Mouse (Mus musculus) liver, embryonic 14.5 days (tissue): Measurements from ENCODE around the gene Cd244a. TPM values are rescaled to one million over a fixed set of nuclear protein-coding genes. Genes with fewer than 3 reads are reported as not detected.

Source experiments
- ATAC-seq: fragments of 200-750 bp; cut with Nextera tagmentation; 2 replicates; pipeline ENCODE4 v1.8.0; 2017; ENCODE audit warnings: moderate number of reproducible peaks, mild to moderate bottlenecking, moderate library complexity; ENCODE audit not compliant: insufficient read depth
- DNase-seq, 3 experiments: peaks; one replicate each; pipeline ENCODE4 v3.0.0-alpha.2; 2012 to 2013; ENCODE audit warnings: low read depth in 3 of 3, low spot score in 3 of 3
- H3K27ac ChIP-seq: fragments of 300-500 bp; sonication (generic); 2 replicates; pipeline ENCODE4 v1.5.1; 2014; ENCODE audit warnings: moderate library complexity, mild to moderate bottlenecking, control low read depth, inconsistent platforms
- H3K27me3 ChIP-seq: fragments of 300-500 bp; sonication (generic); 2 replicates; pipeline ENCODE4 v1.6.1; 2014; ENCODE audit warnings: mild to moderate bottlenecking, low read length, moderate library complexity; ENCODE audit not compliant: control insufficient read depth, insufficient read depth
- H3K36me3 ChIP-seq: fragments of 300-500 bp; sonication (generic); replicated peaks from 2 replicates; pipeline ENCODE4 v1.6.1; 2014; ENCODE audit warnings: low read depth; ENCODE audit not compliant: control insufficient read depth, insufficient read depth
- H3K4me1 ChIP-seq, 2 experiments: fragments of 200-500 bp in 1 of 2; fragments of 300-500 bp in 1 of 2; sonication (generic) in 1 of 2; replicated peaks; 2 replicates each; pipeline ENCODE4 v1.6.1; 2012 to 2014; ENCODE audit warnings: antibody characterized with exemption in 1 of 2, inconsistent platforms in 1 of 2, low read length in 1 of 2; ENCODE audit not compliant: control insufficient read depth in 2 of 2, insufficient read depth in 2 of 2
- H3K4me2 ChIP-seq: fragments of 300-500 bp; sonication (generic); 2 replicates; pipeline ENCODE4 v1.6.1; 2014; ENCODE audit warnings: low read depth, mild to moderate bottlenecking, control low read depth, moderate library complexity
- H3K4me3 ChIP-seq, 2 experiments: fragments of 200-500 bp in 1 of 2; fragments of 300-500 bp in 1 of 2; sonication (generic) in 1 of 2; 2 replicates each; pipeline ENCODE4 v1.5.1; 2012 to 2014; ENCODE audit warnings: low read depth in 2 of 2, low read length in 2 of 2, mild to moderate bottlenecking in 2 of 2, control low read depth in 1 of 2, inconsistent platforms in 1 of 2, moderate library complexity in 1 of 2; ENCODE audit not compliant: insufficient read depth in 1 of 2
- H3K9ac ChIP-seq: fragments of 300-500 bp; sonication (generic); replicated peaks from 2 replicates; pipeline ENCODE4 v1.6.1; 2014; ENCODE audit warnings: mild to moderate bottlenecking, control low read depth, moderate library complexity
- H3K9me3 ChIP-seq: fragments of 300-500 bp; sonication (generic); 2 replicates; pipeline ENCODE4 v1.6.1; 2016; ENCODE audit warnings: low read length, mixed read lengths; ENCODE audit not compliant: control insufficient read depth
- CTCF ChIP-seq: IDR thresholded peaks from 2 replicates; pipeline ENCODE4 v1.5.1; 2016; ENCODE audit warnings: antibody characterized with exemption, low read depth, control low read depth
- EP300 ChIP-seq: IDR thresholded peaks from 2 replicates; pipeline ENCODE4 v1.6.1; 2016; ENCODE audit warnings: antibody characterized with exemption, low read depth
- WGBS: fragments of 180-500 bp; shearing (Covaris S2); extraction: QIAGEN DNeasy Blood & Tissue Kit; methylation state at CpG from one replicate; pipeline ENCODE4 v1.1.7; 2014; ENCODE audit not compliant: insufficient replicate concordance; 5-methylcytosine and 5-hydroxymethylcytosine counted together
- polyA plus RNA-seq, 2 experiments: library from polyadenylated mRNA; depleted of rRNA in 1 of 2; stranded (reverse) in 1 of 2; unstranded in 1 of 2; fragments of >200 nt; fragmentation: Nextera tagmentation in 1 of 2; extraction: Ambion mirVana in 1 of 2; gene quantifications; 2 replicates each; pipeline versions ENCODE4 v1.2.1 to v1.2.3; 2012 to 2014

Gene Cd244a
- polyA plus RNA-seq, 2 experiments = 0.12 to 0.22 TPM

- 27% methylated on average over 7 of the region's 7 CpGs for WGBS
- DNase-seq (no peak), ATAC-seq (no peak)
- no peak overlapping the region for H3K4me3 ChIP-seq
- H3K4me1 ChIP-seq = 0 out of 4 replicates have a peak, but pooled peaks cover 0 to 5% of the 10 kb centered on the region in 2 experiments
- H3K4me2 ChIP-seq = no peak overlapping the region
- H3K27ac ChIP-seq = no peak overlapping the region
- H3K27me3 ChIP-seq = no peaks in the 10 kb centered on the region
- TF ChIP-seq EP300 = no peak
- TF ChIP-seq CTCF = no peak
- no peaks in the 10 kb centered on the region for H3K9me3 ChIP-seq
- no peaks in the 10 kb centered on the region for H3K36me3 ChIP-seq
- H3K9ac ChIP-seq = no peak overlapping the region
Measured at GRCm38 (mm10) chr1:171551326-171551725, 7.7 kb upstream of the Cd244a start.

- WGBS = 55% methylated on average over 2 of the region's 2 CpGs
- no peaks in the 10 kb centered on the region for H3K9me3 ChIP-seq
- H3K27me3 ChIP-seq = no peaks in the 10 kb centered on the region
- 0 out of 4 replicates have a peak, but pooled peaks cover 0 to 5% of the 10 kb centered on the region in 2 experiments for H3K4me1 ChIP-seq
- no peak for DNase-seq
- H3K4me2 ChIP-seq = no peak overlapping the region
- H3K9ac ChIP-seq = no peak overlapping the region
- H3K27ac ChIP-seq = no peak overlapping the region
- H3K4me3 ChIP-seq = no peak overlapping the region
- no peaks in the 10 kb centered on the region for H3K36me3 ChIP-seq
- TF ChIP-seq CTCF (no peak), EP300 (no peak)
- ATAC-seq = no peak
Measured at GRCm38 (mm10) chr1:171552230-171552629, 6.8 kb upstream of the Cd244a start.

DNA sequence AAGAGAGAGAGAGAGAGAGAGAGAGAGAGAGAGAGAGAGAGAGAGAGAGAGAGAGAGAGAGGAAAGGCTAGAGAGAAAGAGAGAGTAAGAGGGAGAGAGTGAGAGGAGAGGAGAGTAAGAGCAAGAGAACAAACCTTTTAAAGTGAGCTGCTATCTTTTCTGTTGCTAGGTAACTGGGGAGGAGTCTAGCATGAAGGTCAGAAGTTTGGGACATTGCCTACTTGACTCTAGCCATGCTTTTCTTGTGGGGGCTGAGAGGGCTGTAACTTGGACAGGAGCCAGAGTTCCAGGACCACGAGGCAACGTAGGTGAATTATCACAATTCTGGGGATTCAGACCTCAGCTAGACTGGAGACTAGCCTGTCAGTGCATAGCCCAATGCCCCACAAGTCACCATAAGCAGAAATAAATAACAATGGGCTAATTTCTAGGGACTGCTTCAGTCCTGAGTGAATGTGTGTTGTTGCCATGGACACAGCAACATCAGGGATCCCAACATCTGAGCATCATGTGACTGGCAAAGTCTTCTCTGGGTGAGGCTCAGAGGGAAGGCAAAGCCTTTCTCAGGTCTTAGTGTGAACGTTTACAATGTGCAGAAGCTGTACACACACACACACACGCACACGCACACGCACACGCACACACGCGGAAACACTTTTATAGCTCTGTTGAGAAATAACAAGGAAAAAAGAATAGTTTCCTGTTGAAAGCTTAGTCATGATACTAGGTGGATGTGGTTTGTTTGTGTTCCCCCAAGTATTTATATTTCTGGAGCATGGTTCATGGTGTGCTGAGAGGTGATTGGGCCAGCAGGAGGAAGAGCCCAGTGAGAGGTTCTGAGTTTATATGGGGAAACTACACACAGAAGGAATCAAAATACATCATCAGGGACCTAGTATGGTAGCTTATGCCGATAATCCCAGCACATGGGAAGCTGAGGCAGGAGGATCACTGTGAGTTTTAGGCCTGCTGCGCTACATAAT lies 5.3 kb upstream of the Cd244a start:
- no peak overlapping the region for H3K9ac ChIP-seq
- no peaks in the 10 kb centered on the region for H3K27me3 ChIP-seq
- H3K4me2 ChIP-seq = no peak overlapping the region
- DNase-seq (no peak), ATAC-seq (no peak)
- 70% methylated on average over 11 of the region's 11 CpGs for WGBS
- H3K4me1 ChIP-seq = 0 out of 4 replicates have a peak, but pooled peaks cover 0 to 5% of the 10 kb centered on the region in 2 experiments
- H3K4me3 ChIP-seq = no peak overlapping the region
- no peaks in the 10 kb centered on the region for H3K36me3 ChIP-seq
- no peak overlapping the region for H3K27ac ChIP-seq
- no peak for TF ChIP-seq CTCF
- no peak for TF ChIP-seq EP300
- no peaks in the 10 kb centered on the region for H3K9me3 ChIP-seq

GRCm38 (mm10) chr1:171556366-171556765 lies 2.6 kb upstream of the Cd244a start:
- Histone ChIP-seq H3K4me1 (peaks cover 0 to 10% of the 10 kb centered on the region in 2 experiments; a peak in 2 of 4 replicates), H3K9ac (no peak overlapping the region), H3K4me3 (no peak overlapping the region), H3K4me2 (no peak overlapping the region), H3K9me3 (no peaks in the 10 kb centered on the region), H3K27me3 (no peaks in the 10 kb centered on the region), H3K36me3 (no peaks in the 10 kb centered on the region), H3K27ac (no peak overlapping the region)
- ATAC-seq (no peak), DNase-seq (no peak)
- TF ChIP-seq EP300 (no peak), CTCF (no peak)
- WGBS = 58% methylated on average over 2 of the region's 2 CpGs

DNA sequence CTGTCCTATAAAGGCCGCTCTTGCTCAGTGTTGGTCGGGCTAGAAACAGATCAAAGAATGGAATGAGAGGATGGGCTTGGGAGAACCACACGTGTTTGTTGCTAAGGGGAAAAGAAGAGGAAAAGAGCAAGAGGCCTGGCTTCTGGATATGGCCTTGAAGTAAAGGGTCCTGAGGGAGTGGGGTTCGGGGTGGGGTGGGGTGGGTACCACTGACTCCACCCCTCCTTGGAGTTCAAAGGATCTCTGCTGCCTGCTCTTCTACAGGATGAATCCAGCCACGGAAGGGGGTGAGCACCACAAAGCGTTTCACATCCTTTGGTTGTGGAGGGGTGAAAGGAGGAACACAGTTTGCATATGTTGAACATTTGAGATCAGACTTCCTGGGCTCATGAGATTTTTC lies 586 bp upstream of the Cd244a start:
- Histone ChIP-seq H3K27me3 (no peaks in the 10 kb centered on the region), H3K4me2 (no peak overlapping the region), H3K9me3 (no peaks in the 10 kb centered on the region), H3K9ac (no peak overlapping the region), H3K36me3 (no peaks in the 10 kb centered on the region), H3K27ac (no peak overlapping the region), H3K4me3 (no peak overlapping the region), H3K4me1 (peaks cover 0 to 7% of the 10 kb centered on the region in 2 experiments; a peak in 2 of 4 replicates)
- no peak for DNase-seq
- 35% methylated on average over 6 of the region's 6 CpGs for WGBS
- TF ChIP-seq EP300 (no peak), CTCF (no peak)
- no peak for ATAC-seq
